Mouse (Mus musculus) embryo, embryonic 11 days (tissue): ENCODE results near the gene Catsper3.

Source experiments
- DNase-seq: peaks from one replicate; pipeline ENCODE4 v3.0.0-alpha.2; 2015

The Catsper3 gene

DNA sequence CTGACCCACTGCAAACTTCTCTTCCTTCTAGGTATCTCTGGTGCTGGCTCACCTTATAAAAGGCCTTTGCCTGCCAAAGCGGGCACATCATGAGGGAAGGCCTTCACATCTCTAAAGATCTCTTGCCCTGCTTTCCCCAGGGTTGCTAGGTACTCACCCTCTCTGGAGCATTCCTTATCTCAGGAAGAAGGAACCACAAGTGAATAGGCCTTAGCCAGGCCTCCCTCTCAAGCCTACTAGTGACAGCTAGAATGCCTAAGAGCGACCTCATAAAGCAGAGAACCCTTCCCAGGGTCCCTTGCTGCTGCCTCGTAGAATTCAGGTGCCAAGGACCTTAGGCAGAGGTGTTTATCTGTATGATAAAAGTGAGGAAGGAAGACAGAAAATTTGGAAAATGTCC, at the start of gene Catsper3:
Catsper3 (plus strand) TSS at position 301 of the 400 bp plus-strand sequence.
- DNase-seq: no peak

- no peak for DNase-seq
Measured at GRCm38 (mm10) chr13:55737885-55738284, 46.5 kb upstream of the Catsper3 start.

GRCm38 (mm10) chr13:55742306-55742705, 42.1 kb upstream of the Catsper3 start:
- no peak for DNase-seq

DNA sequence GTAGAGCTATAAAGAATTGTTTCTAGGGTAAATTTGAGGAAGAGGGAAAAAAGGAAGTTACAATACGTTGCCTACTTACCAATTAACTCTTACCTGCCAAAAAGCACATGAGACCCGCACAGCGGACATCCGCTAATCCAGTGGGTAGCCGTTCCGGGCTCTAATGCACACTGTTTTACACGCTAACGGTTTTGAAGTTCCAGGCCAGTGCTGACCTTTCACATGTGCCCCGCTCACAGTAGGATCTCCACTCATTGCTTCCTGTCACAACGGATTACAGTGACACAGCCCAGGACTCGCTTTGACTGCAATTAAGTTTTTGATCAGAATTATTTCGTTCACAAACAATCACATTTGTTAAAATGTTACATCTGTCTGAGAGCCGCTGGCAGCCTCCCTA, 30.0 kb upstream of the Catsper3 start:
- peak; percentile 51 for DNase-seq

- peak; percentile 57 for DNase-seq
Measured at GRCm38 (mm10) chr13:55756789-55757188, 27.6 kb upstream of the Catsper3 start.

- DNase-seq: peak; percentile 33
Measured at GRCm38 (mm10) chr13:55757645-55758044, 26.7 kb upstream of the Catsper3 start.

- no peak for DNase-seq
Measured at GRCm38 (mm10) chr13:55760576-55760975, 23.8 kb upstream of the Catsper3 start.

DNA sequence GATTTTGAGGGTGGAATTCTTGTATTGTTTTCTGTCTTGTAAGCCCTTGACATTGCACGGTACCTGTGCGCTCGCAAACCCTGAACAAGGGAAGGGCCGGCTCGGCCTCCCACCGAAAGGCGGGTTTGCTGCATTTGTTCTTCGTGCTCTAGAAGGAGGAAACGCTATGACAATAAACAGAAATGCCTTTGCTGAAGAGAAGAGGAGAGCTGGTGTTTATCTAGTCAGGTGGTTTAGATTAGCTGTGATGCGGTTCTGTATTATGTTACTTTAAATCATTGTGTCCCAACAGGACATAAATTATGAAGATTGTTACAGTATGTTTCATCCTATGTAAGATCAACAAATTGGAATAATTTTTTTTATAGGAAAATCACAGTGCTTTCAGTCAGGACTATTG, 22.9 kb upstream of the Catsper3 start:
- no peak for DNase-seq

DNA sequence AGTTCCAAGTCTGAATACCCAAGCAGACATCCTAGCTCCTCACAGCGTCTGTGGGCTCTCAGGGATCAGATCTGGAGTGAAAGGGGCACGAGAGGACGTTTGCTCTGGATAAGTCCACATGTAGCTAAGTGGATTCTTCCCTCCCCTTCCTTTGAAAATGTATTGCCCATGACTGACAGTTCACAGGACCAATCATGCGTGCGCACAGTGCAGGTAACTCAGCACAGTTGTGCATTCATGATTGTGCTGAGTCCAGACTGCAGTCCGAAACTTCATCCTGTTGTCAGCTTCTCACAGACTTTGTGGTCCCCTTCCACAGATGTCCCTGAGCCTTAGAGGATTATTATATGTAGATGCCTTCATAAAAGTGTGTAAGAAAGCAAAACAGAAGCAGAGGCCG, 10.0 kb upstream of the Catsper3 start:
- no peak for DNase-seq

DNA sequence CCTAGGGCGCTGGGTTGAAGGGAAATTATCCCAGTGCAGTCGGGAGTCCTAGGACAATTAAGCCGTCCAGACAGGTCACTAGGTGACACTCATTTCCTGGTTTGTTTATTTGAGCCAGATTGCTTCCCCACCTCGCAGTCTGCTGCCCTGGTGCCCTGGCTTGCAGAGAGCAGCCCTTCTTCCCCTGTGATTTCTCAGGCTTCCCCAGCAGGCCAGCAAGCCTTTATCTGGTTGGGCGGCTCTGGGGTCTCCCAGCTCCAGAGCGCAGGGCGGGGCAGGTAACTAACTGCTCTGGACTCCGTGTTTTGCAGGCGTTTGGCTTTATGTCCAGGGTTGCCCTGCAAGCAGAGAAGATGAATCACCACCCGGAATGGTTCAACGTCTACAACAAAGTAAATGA, 9.3 kb upstream of the Catsper3 start:
- peak; percentile 52 for DNase-seq

DNA sequence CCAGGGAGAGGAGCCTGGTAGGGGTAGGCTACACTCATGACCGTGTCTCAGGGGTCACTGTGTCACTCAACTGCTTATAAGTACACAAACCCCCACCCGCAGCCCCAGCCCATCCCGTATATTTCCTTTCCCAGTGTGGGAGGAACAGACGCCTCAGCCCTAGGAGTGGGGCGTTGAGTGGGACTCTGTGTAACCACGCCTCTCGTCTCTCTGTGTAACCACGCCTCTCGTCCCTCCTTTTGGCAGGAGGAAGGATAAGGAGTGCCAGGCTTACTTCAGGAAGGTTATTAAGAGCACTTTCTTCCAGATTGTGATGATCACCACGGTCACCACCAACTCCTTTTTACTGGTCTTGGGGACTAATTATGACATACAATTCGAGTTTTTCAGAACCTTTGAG, 1.8 kb downstream of the Catsper3 start:
- DNase-seq: no peak

DNA sequence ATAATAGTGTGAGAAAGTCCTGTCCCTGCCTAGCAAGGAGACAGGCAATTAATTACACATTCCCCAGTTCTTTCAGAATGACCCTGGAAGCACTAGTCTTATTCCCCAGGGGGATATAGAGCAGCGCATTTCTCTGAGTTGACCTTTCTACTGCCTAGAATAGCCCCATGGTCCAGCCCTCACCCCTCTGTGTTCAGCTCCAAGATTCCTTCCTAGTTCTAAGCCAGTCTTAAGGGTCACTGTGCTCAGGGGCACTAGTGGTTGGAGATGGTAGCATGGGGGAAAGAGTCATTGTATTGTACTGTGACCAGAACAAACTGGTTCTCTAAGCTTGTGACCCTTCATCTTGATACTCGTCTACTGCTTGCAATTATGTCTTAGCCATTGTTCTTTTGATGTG, 16.9 kb downstream of the Catsper3 start:
- no peak for DNase-seq

DNA sequence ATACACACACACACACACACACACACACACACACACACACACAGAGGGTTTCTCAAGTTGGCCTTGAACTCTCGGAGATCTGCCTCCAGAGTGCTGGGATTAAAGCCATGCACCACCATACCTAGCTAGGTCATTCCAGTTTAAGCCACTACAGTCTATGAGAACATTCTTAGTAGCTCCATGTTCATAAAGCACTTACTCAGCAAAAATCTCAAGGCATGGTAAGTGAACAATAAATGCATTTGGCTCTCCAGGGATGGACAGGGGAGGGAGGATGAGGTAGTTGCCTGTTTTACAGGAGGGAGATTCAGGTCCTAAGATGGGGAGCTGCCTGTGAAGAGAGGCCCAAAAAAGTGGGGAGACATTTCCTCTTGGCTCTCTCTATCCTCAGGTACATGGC, 19.6 kb downstream of the Catsper3 start:
- no peak for DNase-seq

- DNase-seq: no peak
Measured at GRCm38 (mm10) chr13:55809041-55809623, 24.8 kb downstream of the Catsper3 start.

- DNase-seq: no peak
Measured at GRCm38 (mm10) chr13:55809707-55810106, 25.3 kb downstream of the Catsper3 start.

GRCm38 (mm10) chr13:55810947-55811346, 26.6 kb downstream of the Catsper3 start:
- DNase-seq: no peak

- no peak for DNase-seq
Measured at GRCm38 (mm10) chr13:55813490-55814016, 29.2 kb downstream of the Catsper3 start.

- DNase-seq: no peak
Measured at GRCm38 (mm10) chr13:55814834-55815233, 30.5 kb downstream of the Catsper3 start.

DNA sequence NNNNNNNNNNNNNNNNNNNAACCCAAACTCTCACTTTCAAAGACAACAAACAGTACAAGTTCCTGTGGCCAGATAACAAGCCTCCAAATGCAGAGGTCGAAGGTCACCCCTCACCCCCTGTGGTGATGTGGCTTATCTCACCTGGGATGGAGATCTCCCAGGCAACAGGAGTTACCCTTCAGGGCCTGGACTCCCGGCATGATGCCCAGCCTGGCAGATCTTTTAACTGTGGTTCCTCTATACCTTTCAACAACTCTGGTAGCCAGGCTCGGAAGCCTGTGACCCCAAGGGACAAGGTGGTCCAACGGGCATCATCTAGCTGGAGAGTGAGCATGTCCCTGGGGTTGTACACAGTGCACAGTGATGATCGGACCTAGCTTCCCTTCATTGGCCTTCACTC, 38.1 kb downstream of the Catsper3 start:
- DNase-seq: no peak

DNA sequence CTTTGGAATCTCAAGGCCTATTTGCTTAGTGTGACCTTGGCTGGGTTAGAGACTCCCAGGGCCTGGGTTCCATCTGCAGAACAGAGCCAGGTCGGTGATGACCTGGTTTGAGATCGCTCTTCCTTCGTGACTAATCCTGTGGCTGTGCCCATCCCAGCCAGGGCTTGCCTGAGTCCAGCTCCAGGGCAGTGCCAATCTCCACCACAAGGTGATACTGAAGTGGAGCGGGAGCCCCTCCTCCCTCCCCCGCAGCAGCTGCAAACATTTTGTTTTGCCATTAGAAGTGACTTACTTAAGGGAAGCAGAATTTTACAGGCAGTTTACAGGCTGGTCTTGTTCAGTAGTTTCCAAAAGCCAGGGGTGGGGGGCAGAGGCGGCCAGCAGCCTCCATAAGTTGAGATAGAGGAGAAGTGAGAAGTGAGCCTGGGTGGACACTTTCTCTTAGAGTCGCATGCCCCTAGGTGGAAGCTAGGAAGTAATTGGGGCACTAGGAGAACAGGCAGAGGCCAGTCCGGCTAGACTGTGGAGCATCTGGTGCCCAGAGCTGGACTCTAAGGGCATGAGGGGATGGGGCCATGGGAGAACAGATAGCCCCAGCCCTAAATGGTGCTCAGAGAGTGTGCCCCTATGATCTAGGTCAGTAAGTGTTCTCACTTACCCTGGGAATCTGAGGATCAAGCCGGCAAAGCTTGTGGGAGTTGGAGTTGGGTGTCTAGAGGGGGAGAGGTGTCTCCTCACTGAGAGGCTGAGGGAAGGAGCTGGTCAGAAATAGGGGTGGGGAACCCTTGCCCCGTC, 40.0 kb downstream of the Catsper3 start:
- DNase-seq: no peak

DNA sequence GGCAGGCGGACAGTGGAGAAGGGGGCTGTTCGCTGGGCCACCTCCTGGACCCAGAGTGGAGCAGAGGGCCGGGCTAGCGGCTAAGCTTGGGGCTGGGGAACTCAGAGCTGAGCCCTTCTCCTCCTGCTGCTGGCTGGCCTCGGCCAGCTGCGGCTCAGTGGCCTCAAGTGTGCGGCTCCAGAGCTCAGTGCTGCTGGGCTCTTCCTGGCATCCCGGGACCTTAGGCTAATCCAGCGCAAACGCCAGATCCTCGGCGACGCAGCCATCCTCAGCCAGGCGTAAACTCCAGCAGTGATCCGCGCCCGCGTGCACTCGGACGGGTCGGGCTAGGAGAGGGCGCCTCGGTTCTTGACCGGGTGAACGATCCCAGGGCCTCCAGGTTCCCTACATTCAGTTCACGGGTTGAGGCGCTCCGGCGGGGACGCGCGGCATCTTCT, 40.9 kb downstream of the Catsper3 start:
- DNase-seq: peak; percentile 65

DNA sequence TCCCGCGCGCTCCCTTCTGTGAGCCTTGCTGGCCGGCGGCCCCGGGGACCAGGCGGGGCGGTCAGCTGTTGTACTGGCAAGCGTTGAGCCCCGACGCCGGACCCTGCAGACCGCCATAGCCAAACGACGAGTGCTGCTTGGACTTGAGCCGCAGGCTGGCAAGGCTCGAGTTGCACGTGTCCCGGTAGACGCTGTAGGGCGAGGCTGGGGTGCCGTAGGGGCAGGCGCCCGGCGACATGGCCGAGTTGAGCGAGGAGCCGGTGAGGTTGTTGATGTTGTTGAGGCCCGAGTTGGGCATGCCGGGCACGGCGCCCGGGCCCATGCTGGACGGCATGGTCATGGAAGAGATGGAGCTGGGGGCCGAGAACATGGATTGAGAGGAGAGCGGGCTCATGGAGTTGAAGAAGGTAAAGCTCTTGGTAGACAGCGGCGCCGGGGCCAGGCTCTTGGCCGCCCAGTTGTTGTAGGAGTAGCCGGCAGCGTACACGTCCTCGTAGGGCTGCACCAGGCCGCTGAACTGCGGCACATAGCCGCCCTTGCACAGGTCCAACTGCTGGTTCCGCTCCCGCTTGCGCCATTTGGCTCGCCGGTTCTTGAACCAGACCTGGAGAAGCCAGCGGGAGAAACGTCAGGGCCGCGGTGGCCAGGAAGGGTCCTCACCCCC, 41.8 kb downstream of the Catsper3 start:
- DNase-seq: peak; percentile 57

DNA sequence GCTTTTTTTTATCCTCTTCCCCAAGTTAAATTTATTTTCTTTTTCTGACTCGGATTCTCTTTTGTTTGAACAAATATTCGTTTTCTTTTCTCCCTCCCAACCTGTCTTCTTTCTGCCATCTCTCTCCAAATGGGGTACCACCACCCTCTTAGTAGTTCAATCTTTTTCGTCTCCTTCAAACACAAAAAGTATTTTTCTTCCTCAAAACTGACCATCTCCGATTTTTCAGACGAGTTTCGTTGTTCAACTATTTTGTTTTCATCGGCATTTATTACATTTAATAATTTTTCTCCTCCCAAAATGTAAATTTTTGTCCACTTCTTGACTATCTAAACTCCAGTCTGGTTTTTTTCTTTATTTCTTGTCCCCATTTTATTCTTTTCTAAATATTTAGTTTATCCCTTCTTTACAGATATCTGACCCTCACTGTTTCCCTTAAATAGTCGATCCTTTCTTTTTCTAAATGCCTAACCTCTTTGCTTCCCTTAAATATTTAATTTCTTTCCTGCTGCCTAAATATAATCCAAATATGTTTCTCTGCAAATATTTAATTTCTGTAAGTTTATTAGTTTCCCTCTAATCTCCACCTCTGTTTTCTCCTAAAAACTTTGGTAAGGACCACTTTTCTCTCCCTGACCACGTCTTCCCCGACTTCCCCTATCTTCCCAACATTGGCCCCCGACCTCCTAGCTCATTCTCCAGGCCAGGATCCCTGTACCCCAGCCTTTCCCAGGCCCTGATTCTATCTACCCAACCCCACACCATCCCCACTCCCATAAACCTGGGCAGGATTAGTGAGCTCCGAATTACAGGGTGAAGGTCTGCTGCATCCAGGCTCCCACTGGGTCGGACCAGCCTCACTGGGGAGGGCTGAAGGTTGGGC, 42.7 kb downstream of the Catsper3 start:
- DNase-seq: no peak
